Mouse (Mus musculus): ENCODE data around the gene Pik3c2g. TPM values are rescaled to one million over a fixed set of nuclear protein-coding genes. Genes with fewer than 3 reads are reported as not detected.

Gene Pik3c2g
- polyA plus RNA-seq, 1 experiment, result 0.14 TPM

DNA sequence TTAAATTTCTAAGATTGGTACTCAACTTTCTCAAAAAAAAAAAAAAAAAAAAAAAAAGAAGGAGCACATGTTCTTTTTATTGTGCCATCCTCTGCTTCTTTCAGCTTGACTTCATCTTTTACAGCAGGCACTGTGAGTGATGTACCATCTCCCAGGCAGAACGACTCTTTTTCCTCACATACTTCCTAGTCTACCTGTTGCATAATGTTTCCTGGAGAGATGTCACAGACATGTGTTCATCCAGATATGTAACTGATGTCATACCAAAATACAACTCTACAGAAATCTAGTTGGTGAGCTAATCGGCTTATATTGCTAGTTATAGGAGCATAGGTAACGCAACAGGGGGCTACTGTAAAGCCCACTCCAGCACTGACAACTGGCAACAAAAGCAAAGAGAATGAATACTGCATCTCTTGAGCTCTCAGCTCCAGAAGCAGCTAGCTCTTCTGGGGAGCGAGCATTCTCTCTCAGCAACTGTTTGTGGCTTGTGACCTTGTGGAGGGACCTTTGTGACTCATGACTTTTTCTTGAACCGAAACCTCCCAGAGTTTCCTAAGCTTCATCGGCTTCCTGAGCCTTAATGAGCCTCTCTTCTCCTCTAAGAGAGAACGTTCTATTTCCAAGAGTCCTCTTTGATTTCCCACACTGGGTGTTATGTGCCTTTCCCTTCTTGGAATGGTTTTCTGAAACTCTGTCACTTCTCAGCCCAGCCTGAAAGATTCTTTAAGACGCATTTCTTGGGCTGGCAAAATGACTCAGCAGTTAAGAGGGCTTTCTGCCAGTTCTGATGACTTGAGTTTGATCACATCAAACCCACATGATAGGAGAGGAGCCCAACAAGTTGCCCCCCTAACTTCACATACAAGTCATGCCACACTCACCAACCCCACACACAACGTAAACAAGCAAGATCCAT is 148.9 kb downstream of the Pik3c2g start:
- peak in 1 of 2 experiments; percentile 48 for DNase-seq (ENCODE audit: extremely low spot score in 1 of 2, low spot score in 1 of 2)

DNA sequence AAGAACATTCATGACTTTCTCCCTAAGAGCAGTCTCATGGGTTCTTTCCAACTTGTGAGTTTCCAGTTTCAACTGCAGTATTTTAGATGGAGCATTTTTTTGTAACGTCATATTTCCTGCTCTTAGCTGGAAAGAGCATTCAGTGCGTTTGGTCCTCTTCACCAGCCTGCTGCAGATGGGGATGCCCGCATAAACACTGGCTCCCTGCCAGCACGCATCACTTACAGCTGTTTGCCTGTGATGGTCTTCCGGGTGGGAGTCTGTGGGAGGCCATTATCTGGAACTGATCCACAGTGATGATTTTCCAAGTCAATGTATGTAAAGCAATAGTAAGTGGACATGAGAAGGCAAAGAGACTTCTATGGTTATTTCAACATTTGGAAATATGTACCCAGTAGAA is 151.3 kb downstream of the Pik3c2g start:
- DNase-seq (ENCODE audit: extremely low spot score in 1 of 2, low spot score in 1 of 2), result no peak

DNA sequence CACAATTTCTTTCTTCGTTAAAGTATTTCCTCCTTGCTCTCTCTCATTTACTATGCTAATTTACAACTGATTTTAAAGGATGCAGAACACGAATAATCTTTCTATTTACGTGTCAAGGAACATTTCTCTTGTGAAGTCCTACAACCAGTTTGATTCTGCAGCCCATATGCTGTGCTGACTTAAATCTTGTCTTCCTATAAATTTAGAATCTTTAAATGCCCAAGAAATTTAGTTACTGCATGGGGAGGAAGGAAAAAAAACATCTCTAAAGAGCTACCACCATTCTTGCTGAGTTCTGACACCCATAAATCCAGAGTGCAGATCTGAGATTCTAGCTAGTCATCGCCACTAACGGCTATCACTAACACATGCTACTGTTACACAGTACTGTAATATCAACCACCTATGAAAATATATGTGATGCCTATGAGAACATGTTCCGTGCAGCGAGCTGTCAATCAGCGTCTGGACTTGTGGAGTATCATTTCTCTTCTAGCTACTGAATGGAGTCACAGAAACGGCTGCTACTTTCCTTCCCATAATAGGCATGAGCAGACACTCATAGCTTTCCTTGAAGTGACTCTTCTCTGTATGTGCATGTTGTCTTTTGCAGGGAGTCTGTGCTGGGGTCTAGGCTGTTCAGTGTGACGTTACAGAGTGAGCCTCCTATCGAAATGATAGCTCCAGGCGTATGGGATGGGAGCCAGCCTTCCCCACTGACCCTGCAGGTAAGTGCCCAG is 155.8 kb downstream of the Pik3c2g start:
- DNase-seq (ENCODE audit: extremely low spot score in 1 of 2, low spot score in 1 of 2), result no peak

- DNase-seq (ENCODE audit: extremely low spot score in 1 of 2, low spot score in 1 of 2), result peak in 1 of 2 experiments; percentile 22
Observed at GRCm38 (mm10) chr6:139746758-139747479, 159.9 kb downstream of the Pik3c2g start.

DNA sequence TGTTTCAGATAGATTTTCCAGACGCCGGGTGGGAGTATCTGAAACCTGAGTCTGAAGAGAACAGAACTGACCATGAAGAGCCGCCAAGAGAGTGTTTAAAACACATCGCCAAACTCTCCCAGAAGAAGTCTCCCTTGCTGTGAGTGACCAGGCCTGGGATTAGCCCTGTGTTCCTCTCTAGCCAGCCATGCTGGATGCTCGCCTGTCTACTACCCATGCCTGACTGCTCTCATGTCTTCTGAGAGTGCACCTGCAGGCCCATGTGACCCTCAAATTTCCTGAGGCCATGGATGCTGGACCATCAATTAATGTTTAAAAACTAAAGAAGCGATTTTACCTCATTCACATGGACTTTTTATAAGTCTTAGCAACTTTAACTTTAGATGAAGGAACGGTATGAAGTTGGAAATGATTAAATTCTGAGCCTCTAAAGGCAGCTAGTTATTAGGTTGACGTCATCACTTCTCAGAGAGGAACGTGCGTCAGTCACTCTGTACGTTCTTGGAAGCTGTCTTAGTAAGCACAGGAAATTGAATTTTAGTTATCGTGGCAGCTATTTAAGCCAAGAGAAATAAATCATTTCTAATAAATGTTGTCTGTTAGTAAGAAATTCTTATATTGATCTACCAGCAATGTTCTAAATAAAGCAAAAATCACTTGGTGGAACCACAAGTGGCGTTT is 161.2 kb downstream of the Pik3c2g start:
- DNase-seq (ENCODE audit: extremely low spot score in 1 of 2, low spot score in 1 of 2), result no peak

DNA sequence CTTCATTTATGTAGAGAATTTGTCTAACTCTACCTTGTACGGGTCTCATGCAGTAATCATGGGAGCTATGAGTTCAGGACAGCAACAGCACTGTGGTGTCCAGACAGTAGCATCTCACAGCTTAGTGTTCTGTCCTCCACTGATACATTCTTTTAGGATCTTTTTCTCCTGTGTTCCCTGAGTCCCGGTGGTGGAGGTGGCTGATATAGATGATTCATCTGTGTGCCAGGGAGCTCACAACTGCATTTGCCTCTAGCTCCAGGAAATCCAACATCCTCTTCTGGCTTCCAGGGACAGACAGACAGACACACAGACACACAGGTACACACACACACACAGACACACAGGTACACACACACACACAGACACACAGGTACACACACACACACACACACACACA is 163.6 kb downstream of the Pik3c2g start:
- DNase-seq (ENCODE audit: extremely low spot score in 1 of 2, low spot score in 1 of 2), result peak in 1 of 2 experiments; percentile 45

GRCm38 (mm10) chr6:139751022-139751421 is 164.0 kb downstream of the Pik3c2g start:
- peak in 1 of 2 experiments; percentile 33 for DNase-seq (ENCODE audit: extremely low spot score in 1 of 2, low spot score in 1 of 2)

GRCm38 (mm10) chr6:139757876-139758275 is 170.9 kb downstream of the Pik3c2g start:
- DNase-seq (ENCODE audit: extremely low spot score in 1 of 2, low spot score in 1 of 2), result no peak

GRCm38 (mm10) chr6:139760978-139761377 is 174.0 kb downstream of the Pik3c2g start:
- no peak for DNase-seq (ENCODE audit: extremely low spot score in 1 of 2, low spot score in 1 of 2)

DNA sequence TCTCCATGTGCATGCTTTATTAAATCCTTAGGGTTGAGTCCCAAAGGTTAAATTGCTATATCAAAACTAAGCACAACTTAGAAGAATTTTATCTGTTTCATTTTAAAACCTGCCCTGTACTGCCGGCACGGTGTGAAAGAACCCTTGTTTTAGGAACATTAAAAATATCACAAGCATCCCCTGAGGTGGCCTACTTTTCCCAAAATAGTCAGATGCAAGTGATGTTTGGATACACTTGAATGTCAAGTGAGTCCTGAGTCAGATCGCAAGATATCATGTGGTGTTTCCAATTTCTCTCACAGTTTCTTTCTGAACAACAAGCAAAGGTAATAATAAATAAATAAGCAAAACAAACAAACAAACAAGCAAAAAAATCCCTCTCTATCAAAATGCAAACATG is 177.4 kb downstream of the Pik3c2g start:
- DNase-seq (ENCODE audit: extremely low spot score in 1 of 2, low spot score in 1 of 2), result peak in 1 of 2 experiments; percentile 16

GRCm38 (mm10) chr6:139769744-139770473 is 182.9 kb downstream of the Pik3c2g start:
- DNase-seq (ENCODE audit: extremely low spot score in 1 of 2, low spot score in 1 of 2), result no peak

- DNase-seq (ENCODE audit: extremely low spot score in 1 of 2, low spot score in 1 of 2), result peak in 1 of 2 experiments; percentile 40
Observed at GRCm38 (mm10) chr6:139770535-139770934, 183.5 kb downstream of the Pik3c2g start.

GRCm38 (mm10) chr6:139777576-139778282 is 190.7 kb downstream of the Pik3c2g start:
- DNase-seq (ENCODE audit: extremely low spot score in 1 of 2, low spot score in 1 of 2), result no peak

DNA sequence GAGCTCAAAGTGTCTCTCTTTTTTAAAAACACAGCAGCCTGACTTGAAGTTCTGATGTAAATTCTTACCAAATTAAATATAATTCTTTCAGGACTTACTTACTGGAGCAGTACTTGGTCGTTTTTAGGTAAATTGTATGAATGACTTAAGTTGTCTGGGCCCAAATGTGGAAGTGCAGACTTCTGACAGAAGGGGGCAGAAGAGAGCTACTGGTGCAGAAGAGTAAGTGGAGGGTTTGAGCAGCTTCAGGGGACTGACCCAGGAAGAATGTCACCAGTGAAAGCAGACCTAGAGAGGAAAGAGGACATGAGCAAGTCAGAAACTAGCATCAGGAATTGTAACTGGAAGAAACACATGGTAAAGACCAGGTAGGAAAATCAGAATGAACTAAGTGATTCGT is 193.0 kb downstream of the Pik3c2g start:
- DNase-seq (ENCODE audit: extremely low spot score in 1 of 2, low spot score in 1 of 2), result peak in 1 of 2 experiments; percentile 51

- no peak for DNase-seq (ENCODE audit: extremely low spot score in 1 of 2, low spot score in 1 of 2)
Observed at GRCm38 (mm10) chr6:139789479-139789878, 202.5 kb downstream of the Pik3c2g start.

GRCm38 (mm10) chr6:139799541-139800226 is 212.7 kb downstream of the Pik3c2g start:
- DNase-seq (ENCODE audit: extremely low spot score in 1 of 2, low spot score in 1 of 2), result no peak

GRCm38 (mm10) chr6:139821916-139822315 is 234.9 kb downstream of the Pik3c2g start:
- DNase-seq (ENCODE audit: extremely low spot score in 1 of 2, low spot score in 1 of 2), result no peak

- DNase-seq (ENCODE audit: extremely low spot score in 1 of 2, low spot score in 1 of 2), result no peak
Observed at GRCm38 (mm10) chr6:139838239-139838638, 251.2 kb downstream of the Pik3c2g start.

Measured in frontal cortex, adult 2 months (tissue).